Mouse (Mus musculus) lung, postnatal 4 days (tissue): ENCODE results near the gene Gjb3.

Experiments used
- DNase-seq, 2 experiments: peaks; one replicate each; pipeline ENCODE4 v3.0.0; 2021

Gjb3 gene

DNA sequence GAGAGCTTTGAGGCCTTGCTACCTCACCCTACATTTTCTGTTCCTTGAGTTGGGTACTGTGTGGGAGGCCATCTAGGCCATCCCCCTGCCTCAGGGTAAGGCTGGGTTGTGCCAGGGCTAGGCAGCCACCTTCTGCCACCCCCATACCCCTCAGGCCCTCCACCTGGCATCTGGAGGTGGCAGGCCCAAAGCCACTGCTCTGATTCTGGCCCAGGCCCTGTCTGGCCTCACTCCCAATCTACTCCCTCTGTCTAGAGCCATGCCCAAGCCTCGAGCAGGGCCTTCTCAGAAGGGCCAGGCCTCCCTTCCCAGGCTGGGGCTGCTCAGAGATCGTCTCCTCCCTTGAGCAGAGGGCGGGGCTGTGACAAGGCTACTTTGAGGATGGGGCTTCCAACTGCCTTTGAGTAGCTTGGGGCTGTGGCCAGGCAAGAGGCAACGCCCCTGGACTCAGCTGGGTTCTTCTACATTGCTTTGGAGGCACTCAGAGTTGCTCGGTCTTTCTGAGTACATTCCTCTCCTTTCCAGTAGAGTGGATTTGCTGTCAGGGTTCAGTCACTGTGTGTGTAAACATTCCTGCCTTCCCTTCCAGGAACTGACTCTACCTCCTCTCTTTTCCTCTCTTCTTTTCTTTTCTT is 4.3 kb upstream of the Gjb3 start:
- DNase-seq = peak in 1 of 2 experiments; percentile 43

DNA sequence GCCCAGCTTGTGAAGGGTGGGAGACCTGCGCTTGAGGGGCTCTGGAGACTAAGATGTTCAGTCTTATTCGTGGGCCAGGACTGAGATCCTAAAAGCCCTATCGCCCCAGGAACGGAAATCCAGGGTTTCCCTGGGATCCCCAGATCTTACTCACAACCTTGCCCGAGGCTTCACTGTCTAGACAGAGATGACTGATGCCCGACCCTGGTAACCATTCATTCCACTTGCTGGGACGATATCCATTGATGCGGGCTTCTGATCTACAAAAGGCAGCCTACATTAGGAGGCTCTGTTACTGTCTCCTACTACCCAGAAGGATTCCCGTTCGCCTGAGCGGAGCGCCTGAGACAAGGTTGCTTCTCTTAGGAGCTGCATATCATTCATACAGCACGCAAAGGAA is 527 bp upstream of the Gjb3 start:
- DNase-seq = no peak

DNA sequence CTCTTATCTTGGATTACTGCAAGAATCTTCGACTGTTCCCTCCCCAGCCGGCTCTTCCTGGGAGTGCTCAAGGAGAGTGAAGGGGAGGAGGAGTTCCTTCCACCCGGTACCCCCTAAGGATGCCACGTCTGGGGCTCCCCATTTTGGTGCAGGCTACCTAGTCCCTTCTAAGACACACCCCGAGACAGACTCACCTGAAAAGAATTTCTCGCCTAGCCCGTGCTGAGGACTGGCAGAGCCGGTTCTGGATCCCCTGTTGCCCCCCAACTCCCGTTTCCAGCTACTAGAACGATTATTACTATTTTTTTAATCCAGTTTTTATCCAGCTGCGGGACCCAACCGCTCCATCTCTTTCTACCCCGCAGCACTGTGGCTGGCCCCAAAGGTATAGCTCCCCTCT is 893 bp downstream of the Gjb3 start:
- no peak for DNase-seq

DNA sequence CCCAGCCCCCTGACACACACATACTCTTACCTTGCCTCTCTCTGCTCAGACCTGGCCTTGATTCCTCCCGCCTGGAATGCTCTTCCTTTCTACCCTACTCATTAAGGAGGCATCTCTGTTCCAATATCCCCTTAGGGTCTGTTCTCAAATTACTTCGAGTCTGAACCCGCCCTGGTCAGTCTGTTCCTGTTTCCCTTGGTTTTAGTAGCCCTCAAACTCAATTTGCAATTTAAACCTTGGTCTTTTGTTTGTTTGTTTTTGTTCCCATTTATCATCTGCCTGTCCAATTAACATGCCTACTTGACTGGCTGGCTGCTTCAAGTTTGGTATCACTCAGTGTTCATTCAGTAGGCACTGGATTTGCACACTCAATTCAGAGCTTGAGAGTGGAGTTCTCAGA is 1.6 kb downstream of the Gjb3 start:
- DNase-seq = no peak

DNA sequence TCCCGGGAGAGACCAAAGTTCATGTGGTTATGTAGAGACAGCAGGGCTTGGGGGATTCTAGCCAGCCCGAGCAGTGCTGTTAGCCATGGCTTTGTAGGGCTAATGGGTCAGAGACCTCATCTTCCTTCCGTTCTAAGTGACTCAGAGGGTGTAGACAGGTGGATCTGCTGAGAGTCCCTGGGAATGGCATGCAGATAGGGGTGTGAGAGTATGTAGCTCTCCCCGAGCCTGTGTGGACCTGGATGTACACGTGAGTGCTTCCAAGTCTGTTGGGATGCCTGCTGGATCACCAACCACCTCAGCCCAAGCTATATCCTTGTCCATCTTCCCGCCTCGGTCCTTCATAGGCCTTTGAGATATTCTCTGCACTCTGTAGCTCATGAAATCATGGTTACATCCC is 2.3 kb downstream of the Gjb3 start:
- no peak for DNase-seq

DNA sequence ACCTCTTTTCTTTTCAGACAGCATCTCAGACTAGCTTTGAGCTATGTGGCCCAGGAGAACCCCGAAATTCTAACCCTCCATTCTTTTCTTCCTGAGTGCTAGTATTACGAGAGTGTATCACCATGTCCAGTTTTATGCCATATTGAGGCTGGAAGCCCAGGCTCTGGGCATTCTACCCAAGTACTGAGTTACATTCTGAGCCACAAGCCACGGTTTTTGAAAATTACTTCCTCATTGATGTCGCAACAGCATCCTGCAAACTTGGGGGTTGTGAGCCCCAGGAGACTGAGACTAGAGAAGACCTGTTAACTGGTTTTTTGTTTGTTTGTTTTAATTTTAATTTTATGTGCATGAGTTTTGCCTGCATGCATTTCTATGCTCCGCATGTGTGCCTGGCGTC is 2.9 kb downstream of the Gjb3 start:
- DNase-seq = no peak

DNA sequence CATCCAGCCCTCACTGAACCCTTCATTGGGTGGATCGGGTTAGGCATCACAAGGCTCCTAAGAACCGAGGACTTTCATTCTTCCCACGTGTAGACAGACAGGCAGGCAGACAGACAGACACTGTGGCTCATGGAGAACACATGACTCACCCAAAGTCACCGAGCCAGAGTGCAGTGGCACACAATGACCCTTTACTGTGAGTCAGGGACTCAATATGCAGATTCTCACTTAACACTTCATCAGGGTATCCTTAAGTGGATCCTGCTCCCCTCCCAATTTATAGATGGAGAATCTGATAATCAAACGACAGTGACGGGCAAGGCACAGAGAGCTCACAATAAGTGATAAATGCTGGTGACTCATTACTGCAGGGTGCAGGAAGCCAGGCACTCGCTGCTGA is 3.4 kb downstream of the Gjb3 start:
- no peak for DNase-seq

DNA sequence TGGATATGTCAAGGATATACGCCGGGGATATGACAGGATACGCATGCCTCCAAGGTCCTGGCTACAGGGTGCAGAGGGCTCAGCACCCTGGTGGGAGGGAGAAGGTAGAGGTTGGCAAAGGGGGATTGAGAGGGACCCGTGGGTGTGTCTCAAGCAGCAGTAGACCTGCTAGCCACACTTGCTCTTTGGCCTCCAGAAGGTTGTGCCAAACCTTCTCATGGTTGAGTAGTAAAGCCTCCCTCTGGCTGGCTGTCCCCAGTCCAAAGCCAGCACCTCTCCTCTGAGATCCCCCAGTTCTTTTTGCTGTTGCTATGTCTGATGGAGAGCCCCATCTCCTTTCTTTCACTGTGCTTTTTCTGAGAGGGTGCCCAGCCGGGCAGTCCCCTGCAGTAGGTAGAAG is 5.4 kb downstream of the Gjb3 start:
- DNase-seq = no peak

DNA sequence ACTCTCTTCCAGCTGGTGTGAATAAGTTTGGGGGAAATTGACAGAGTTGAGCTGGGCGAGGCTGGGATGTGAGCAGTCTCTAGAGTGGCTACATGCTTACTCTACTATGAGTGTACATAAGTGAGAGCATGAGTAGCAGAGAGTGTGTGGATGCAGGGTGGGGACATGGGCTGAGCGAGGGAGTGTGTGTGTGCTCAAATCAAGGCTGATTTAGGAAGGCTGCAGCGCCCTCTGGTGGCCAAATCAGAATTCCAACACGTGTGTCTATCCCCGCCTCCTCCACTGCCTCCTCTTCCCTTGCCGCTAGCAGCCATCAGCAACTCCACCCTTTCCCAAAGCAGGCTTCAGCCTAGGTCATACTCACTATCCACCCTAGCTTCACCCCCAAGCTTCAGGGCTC is 5.9 kb downstream of the Gjb3 start:
- peak; percentile 65 to 82 for DNase-seq

DNA sequence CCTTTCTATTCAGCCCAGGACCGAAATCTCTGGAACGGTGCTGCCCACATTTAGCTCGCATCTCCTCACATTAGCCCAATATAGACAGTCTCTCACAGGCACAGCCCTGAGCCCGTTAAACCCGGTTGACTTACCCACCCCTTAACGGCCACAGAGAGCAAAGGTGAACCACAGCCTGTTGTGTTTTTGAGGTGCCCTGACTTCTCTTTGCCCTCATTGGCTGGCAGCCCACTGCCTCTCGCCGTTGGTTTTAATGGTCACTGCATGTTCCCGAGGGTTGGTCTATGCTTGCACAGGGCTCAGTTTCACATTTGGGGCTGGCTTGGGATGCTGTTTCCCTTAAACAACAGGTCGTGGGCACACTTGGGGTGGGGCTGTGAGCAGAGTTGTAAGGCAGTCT is 6.3 kb downstream of the Gjb3 start:
- DNase-seq = no peak

DNA sequence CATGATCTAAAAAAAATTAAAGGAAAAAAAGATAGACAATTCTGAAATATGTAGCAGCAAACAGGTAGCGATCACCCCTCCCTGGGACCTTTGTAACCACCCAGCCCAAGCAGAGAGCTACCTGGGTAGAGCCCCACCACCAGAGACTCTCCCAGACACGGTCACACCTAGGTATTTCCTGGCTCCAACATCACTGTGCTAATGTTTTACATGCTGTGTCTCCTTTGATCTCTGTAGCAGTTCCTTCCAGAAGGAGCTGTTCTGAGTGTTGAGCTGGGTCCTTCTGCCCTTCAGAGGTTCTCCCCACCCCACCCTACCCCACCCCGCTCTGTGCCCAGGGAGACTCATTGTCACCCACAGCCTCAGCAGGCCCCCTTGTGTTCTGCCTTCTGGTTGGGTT is 7.0 kb downstream of the Gjb3 start:
- DNase-seq = no peak

DNA sequence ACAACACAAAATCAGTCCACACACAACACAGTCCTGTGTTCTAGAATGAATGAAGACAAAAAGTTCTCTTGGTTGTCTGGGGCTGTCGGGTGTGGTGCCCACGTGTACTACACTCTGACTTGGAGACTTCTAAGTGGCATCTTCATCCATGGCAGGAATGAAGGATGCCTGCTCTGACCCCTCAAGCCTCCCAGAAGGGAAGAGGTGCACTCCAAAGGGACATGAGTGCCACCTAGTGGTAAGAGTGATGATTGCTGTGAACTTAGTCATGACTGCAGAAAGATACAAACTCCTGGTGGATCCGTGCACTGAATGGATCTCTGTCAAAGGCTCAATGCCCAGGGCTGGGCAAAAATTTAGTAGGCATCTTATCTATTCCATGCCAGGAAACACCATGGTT is 11.0 kb downstream of the Gjb3 start:
- DNase-seq = peak in 1 of 2 experiments; percentile 80

DNA sequence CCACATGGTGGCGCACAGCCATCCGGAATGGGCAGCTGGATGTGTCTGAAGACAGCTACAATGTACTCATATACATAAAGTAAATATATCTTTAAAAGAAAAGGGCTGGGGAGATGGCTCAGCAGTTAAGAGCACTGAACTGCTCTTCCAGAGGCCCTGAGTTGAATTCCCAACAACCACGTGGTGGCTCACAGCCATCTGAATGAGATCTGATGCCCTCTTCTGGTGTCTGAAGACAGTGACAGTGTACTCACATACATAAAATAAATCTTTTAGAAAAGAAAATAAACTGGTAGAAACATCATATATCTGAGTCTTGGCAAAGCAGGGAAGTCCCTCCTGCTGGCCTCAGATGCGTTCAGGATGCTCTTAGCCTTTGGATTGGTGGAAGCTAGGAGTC is 13.5 kb downstream of the Gjb3 start:
- no peak for DNase-seq

DNA sequence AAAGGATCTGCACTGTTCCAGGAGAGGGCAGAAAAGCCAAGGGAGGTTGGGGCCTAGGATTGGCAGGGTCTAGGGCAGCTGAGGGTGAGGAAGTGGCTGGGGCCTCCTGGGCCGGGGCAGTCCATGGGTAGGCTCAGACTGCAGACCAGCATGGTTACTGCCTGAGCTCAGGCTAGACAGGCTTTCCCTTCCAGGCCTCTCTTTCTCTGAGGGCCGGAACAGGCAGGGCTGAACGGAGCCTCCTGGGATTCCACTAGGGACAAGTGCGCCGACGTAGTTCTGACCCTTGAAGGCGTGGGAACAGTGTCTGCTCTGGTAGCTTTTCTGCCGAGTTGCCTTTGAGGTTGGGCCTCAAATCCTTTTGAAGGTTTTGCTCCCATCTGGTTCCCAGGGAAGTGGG is 14.9 kb downstream of the Gjb3 start:
- DNase-seq = no peak

DNA sequence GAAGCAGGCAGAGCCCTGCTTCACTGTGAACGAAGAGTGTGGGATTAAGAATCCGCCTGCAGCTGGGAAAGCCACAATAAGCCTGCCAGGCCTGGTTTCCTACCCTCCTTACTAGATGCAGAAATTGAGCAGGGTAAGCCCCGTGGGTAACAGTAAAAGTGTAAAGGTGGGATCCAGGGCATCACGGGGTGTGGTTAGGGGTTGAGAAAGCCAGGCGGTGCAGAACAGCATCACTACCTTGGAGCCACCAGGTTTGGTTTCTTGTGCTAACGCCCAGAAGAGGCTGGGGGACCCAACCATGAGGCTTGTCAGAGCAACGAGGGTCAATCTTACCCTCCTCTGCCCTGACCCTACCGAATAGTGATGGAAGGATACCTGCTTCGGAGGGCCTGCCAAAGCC is 16.1 kb downstream of the Gjb3 start:
- no peak for DNase-seq

DNA sequence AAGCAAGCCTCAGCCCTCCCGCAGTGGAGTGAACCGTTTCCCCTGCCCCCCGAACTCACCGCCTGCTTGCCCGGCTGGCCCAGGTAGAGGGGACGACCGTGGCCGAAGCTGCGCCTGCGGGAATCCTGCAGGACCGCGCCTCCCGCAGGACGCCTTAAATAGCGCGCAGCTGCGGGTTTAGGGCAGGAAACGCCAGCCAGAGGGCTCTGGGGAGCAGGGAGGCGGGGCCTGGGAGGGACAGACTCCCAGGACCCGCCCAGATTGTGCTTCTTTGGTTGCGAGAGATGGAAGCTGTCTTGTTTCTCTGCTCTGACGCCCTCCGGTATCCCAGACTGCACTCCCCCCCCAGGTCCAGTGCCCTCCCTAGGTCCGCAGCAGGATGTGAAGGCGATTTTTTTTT is 16.8 kb downstream of the Gjb3 start, which contains the start of gene Gja4:
Gene Gja4, minus strand, starts transcription at position 179 of the 400 bp plus-strand sequence.
- peak; percentile 87 to 91 for DNase-seq

DNA sequence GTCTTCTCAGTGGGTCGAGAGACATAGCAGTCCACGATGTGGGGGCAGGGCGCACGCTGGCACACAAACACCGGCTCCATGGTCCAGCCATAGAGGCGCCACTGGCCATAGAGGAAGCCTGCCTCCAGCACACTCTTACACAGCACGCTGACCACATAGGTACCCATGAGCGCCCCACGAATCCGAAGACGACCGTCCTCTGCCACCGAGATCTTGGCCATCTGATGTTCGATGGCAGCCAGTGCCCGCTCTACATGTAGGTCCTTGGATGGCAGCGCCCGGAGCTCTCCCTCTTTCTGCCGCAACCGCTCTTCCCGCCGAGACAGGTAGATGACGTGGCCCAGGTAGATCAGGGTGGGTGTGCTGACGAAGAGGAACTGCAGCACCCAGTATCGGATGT is 18.3 kb downstream of the Gjb3 start:
- no peak for DNase-seq

DNA sequence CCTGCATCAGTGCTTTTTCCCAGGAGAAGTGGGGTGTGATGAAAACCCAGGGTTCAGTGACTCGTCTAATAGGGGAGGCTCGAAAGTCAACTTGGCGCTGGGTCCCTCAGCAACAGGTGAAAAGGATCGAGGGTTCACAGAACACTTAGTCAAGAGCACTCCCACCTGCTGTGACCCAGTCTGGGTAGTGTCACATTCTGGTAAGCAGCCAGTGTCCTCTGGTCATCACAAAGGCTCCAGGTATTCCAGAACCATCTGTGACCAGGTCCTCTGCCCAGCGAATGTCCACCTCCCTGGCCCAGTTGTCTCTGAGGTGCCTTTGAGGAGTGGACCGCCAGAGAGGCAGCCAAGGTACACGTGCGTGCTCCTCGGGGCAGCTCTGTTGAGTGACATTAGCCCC is 19.1 kb downstream of the Gjb3 start:
- no peak for DNase-seq

DNA sequence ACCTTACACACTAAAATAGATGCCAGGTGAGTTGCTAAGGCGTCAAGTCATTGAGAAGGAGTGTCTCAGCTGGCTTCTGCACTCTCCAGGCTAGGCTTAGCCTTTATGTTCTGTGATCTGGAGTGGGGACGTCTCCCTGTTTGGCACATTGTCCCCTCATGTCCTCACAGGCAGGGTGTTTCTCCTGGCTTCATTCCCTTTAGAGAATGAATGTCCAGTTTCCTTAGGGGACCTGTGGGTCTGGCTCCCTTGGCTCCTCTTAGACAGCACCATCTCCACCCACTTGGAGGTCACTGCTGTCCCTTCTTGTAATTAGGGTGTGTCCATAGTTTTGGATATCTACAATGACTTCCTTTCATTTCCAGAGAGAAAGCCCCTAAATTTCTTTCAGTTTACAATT is 23.7 kb downstream of the Gjb3 start:
- no peak for DNase-seq

DNA sequence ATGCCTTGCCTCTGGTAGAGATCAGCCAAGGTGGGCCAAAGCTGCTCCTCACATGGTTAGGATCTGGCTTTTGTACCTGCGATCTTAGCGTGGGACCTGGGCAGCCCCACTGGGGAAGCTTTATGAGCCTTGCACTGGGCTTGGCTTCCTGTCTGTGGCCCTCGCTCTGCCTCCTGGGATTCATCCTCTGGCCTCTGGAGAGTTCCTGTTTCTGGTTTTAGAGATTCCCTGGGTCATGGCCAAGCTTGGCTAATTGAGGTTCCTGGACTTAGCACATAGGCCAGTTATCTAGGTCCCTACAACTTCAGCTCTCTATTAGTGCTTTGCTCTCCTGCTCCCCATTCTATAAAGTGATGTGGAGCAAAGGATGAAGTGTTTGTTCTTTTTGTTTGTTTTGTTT is 26.8 kb downstream of the Gjb3 start:
- peak in 1 of 2 experiments; percentile 48 for DNase-seq

DNA sequence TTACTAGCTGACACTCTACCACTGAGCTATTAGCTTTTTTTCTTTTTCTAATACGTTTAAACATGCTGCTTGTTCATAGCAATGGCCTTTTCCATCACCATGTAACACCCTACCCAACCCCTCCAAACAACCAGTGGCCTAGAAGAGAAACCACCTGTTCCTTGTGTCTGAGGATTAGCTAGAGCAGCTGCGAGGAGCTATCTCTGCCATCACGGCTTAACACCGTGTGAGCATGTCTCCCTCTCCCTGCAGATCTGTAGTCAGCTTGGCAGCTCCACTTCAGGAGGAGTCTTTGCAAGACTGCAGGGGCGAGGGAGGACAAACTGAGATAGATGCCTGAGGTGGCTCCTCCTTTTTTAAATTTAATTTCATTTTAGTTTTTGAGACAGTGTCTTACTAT is 30.1 kb downstream of the Gjb3 start:
- no peak for DNase-seq

DNA sequence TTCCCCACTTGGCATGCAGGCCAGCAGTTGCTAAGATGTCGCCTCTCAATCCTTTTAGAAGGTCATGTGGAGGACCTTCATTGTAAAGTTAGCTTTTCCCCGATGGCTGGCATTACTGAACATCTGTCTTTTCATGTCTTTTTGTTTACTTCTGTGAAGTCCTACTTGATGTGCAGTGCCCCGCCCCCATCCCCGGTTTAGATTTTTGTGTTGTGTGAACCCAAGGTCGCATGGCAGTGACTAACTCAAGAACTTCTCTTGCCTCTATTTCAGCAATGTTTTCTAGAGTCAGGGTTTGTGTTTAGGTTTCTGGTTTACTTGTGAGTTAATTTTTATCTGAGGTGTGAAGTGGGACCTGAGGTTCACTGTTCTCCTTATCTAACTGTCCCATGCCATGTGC is 38.0 kb downstream of the Gjb3 start:
- DNase-seq = no peak

DNA sequence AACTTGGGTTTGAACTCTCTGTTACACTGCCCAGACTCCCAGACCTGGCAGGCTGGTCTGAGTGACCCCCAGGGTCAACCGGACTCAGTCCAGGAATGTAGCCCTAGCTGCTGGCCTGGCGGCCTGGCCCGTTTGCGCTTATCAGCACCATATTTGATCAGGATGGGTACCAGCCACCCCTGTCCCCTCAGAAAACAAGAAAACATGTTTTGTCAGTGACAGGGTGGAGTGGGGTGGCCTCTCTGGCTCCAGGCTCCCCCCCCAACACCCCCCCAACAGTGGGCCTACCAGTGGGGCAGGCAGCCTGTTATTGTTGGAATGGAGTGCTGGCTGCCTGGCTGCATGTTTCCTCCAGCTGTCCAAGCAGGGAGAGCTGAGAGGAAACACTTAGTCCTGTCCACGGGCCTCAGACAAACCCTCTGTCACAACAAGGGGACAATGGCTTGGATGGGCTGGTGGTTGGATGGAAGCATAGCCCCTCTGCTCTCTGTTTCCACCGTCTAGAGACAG is 41.5 kb downstream of the Gjb3 start:
- DNase-seq = no peak

DNA sequence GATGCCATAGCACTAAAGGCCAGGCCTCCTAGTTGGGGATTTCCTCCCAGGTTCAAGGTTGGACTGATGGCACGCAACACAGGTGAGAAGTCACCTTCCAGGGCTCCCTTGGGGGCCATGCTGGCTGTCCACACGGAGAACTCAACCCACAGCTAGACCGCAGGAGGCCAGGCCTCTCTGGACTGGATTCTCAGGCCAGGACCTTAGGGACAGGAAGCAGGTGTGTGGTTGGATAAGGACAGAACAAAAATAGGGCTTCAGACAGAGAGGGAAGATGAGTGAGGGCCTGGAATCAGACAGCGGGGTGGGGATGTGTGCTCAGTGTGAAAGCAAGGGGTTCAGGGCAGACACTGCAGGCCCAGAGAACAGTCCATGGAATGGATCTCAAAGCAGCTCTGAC is 43.7 kb downstream of the Gjb3 start:
- no peak for DNase-seq

DNA sequence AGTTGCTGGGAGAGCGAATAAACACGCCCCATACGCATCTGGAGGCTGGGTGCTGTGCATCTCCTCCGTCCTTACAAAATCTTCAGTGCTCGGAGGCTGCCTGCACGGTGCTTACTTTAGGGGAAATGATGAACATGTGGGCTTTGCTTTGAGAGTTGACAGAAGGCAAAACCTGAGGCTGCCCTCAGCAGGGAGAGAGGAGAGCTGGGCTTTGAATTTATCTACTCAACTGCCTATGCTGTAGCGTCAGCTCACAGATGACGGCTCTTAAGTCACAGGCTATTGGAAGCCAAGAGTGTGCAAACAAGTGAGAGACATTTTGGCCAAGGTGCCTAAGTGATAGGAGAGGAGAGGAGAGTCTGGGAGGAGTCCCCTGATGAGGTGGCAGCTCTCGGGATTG is 51.4 kb downstream of the Gjb3 start:
- no peak for DNase-seq
